Mouse (Mus musculus): ENCODE results near the gene Slc10a1.
"Not testable (repeated sequence)": the region's sequence is repeated elsewhere in the genome, so short reads cannot be mapped to it uniquely, and the experiment has no call there.

Gene Slc10a1

GRCm38 (mm10) chr12:80966059-80966838 lies 2.3 kb downstream of the Slc10a1 start:
- DNase-seq (ENCODE audit: low spot score in 2 of 2) = no peak

- no peak for DNase-seq (ENCODE audit: low spot score in 2 of 2)
Observed at GRCm38 (mm10) chr12:80962566-80962965, 5.9 kb downstream of the Slc10a1 start.

GRCm38 (mm10) chr12:80957961-80958360 lies 10.5 kb downstream of the Slc10a1 start:
- no peak for DNase-seq (ENCODE audit: low spot score in 2 of 2)

- no peak for DNase-seq (ENCODE audit: low spot score in 2 of 2)
Observed at GRCm38 (mm10) chr12:80956039-80956438, 12.5 kb downstream of the Slc10a1 start.

GRCm38 (mm10) chr12:80952526-80952925 lies 16.0 kb downstream of the Slc10a1 start:
- DNase-seq (ENCODE audit: low spot score in 2 of 2) = no peak

GRCm38 (mm10) chr12:80951640-80952219 lies 16.8 kb downstream of the Slc10a1 start:
- DNase-seq (ENCODE audit: low spot score in 2 of 2) = no peak

GRCm38 (mm10) chr12:80949603-80950002 lies 18.9 kb downstream of the Slc10a1 start:
- not testable (repeated sequence) for DNase-seq (ENCODE audit: low spot score in 2 of 2)

GRCm38 (mm10) chr12:80948202-80948601 lies 20.3 kb downstream of the Slc10a1 start:
- DNase-seq (ENCODE audit: low spot score in 2 of 2) = no peak

GRCm38 (mm10) chr12:80945996-80946355 lies 22.5 kb downstream of the Slc10a1 start:
- DNase-seq (ENCODE audit: low spot score in 2 of 2) = peak; percentile 95 to 96

- DNase-seq (ENCODE audit: low spot score in 2 of 2) = peak; percentile 97 to 98
Observed at GRCm38 (mm10) chr12:80945334-80945995, 23.0 kb downstream of the Slc10a1 start, which contains the start of gene Srsf5. Gene Srsf5 (plus strand): TSS chr12:80945504.

- not testable (repeated sequence) for DNase-seq (ENCODE audit: low spot score in 2 of 2)
Observed at GRCm38 (mm10) chr12:80944963-80945333, 23.6 kb downstream of the Slc10a1 start.

GRCm38 (mm10) chr12:80944204-80944603 lies 24.3 kb downstream of the Slc10a1 start:
- no peak for DNase-seq (ENCODE audit: low spot score in 2 of 2)

- DNase-seq (ENCODE audit: low spot score in 2 of 2) = no peak
Observed at GRCm38 (mm10) chr12:80943395-80943794, 25.1 kb downstream of the Slc10a1 start.

GRCm38 (mm10) chr12:80941886-80942285 lies 26.6 kb downstream of the Slc10a1 start:
- no peak for DNase-seq (ENCODE audit: low spot score in 2 of 2)

- no peak for DNase-seq (ENCODE audit: low spot score in 2 of 2)
Observed at GRCm38 (mm10) chr12:80939165-80939564, 29.3 kb downstream of the Slc10a1 start.

- DNase-seq (ENCODE audit: low spot score in 2 of 2) = peak; percentile 69 to 75
Observed at GRCm38 (mm10) chr12:80938642-80939041, 29.9 kb downstream of the Slc10a1 start.

GRCm38 (mm10) chr12:80937331-80938029 lies 31.0 kb downstream of the Slc10a1 start:
- no peak for DNase-seq (ENCODE audit: low spot score in 2 of 2)

GRCm38 (mm10) chr12:80936751-80937150 lies 31.8 kb downstream of the Slc10a1 start:
- no peak for DNase-seq (ENCODE audit: low spot score in 2 of 2)

GRCm38 (mm10) chr12:80932865-80933264 lies 35.6 kb downstream of the Slc10a1 start:
- DNase-seq (ENCODE audit: low spot score in 2 of 2) = no peak

GRCm38 (mm10) chr12:80931402-80932140 lies 36.9 kb downstream of the Slc10a1 start:
- DNase-seq (ENCODE audit: low spot score in 2 of 2) = no peak

GRCm38 (mm10) chr12:80930141-80930540 lies 38.4 kb downstream of the Slc10a1 start:
- DNase-seq (ENCODE audit: low spot score in 2 of 2) = no peak
